Mouse (Mus musculus) activated CD4-positive, CD25-positive, alpha-beta regulatory T cell (primary cell): ENCODE results near the gene Mtap. TPM values are rescaled to one million over a fixed set of nuclear protein-coding genes. Genes with fewer than 3 reads are reported as not detected.

Experiments used
- polyA plus RNA-seq, 2 experiments: library from polyadenylated mRNA; unstranded; fragments of 100-300 nt; shearing (Covaris generic); gene quantifications; one replicate each; pipeline ENCODE4 v1.2.1; 2017

Gene Mtap
- polyA plus RNA-seq: 10 to 100 TPM; 40.5 to 58.3 TPM

DNA sequence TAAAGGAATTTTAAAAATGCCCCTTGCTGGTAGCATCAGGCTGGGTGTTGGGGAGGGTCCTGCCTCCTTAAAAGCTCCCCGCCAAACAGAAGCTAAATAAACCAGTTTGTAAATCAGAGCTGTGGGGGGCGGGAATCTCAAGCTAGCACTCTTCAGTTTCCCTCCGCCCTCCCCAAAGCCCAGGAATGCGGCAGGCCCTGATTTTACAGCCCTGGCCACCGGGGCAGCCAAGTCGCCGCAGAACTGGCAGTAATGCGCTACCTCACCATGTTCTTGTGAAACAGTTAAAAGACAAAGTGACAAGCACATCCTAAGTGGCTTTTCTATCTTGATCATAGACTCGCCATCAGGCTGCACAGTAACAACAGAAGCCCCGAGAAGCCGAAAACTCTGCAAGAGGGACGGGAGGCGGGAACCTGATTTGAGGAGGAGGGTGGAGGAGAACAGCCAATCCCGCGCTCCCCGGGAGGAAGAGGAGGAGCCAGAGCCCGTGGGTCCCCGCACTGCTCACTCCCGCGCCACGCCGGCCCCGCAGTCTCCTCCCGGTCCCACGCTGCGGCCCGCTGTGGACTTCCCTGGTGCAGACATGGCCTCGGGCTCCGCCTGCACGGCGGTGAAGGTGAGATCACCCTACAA is at the start of gene Mtap:
Gene Mtap, plus strand, starts transcription at position 217 of the 636 bp plus-strand sequence.

Other genes starting within 250 kb of the Mtap start
- gene Cdkn2a, start 157.5 kb downstream of the Mtap start, polyA plus RNA-seq: under 1 TPM; 0.27 to 0.36 TPM
- 1 to 10 TPM in 1 of 2 experiments, under 1 TPM in 1; 0.68 to 2.1 TPM for gene Cdkn2b, start 173.9 kb downstream of the Mtap start, polyA plus RNA-seq